Mouse (Mus musculus): ENCODE results near the gene Yrdc.

Yrdc gene

DNA sequence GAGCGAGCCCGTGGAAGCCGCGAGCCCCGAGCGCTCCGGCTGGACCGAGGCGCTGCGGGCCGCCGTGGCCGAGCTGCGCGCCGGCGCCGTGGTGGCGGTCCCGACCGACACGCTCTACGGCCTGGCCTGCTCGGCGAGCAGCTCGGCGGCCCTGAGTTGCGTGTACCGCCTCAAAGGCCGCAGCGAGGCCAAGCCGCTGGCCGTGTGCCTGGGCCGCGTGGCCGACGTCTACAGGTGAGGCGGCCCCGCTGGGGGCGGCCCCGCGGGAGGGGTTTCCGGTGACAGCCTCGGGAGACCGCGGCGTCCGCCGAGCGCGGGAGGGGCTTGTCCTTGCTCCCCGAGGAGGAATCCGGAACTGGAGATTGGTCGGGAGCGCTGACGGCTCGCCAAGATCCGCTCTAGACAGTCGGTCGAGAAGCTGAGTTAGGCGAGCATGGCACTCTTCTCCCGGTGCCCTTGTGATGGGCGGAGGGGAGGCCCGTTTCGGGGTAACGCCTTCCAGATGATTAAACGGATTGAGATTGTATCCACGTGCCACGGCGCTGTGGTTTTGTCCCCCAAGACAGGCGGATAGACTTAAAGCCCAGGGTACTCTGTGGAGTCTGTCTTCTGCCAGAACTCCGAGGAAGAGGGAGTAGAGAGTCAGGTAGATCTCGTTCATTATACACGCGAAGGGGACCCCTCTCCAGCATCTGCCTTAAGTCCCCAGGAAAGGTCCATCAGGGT is 617 bp downstream of the Yrdc start, which contains the start of gene 1110065P20Rik:
Gene 1110065P20Rik (minus strand): TSS at position 264 of the 726 bp plus-strand sequence.
- peak; percentile 82 to 88 for DNase-seq

DNA sequence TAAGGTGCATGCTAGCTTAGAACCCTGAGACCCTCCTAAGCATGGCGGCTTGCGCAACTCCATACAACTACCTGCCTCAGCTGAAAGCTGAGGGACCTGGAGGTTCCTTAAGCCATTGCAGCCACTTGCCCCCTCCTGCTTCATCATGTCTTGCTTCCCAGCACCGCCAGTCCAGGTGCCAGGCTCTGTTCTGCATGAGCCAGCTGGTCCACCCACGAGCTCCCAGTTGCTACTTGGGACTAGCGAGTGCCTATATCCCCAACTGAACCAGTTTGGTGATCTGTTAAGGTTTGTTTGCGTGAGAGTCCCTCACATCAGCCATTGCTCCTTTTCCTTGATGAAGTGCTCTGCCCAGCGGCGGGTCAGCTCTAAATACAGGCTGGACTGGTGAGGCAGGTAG is 5.8 kb downstream of the Yrdc start:
- no peak for DNase-seq

GRCm38 (mm10) chr4:124858370-124858769 is 7.9 kb downstream of the Yrdc start:
- DNase-seq = peak in 1 of 2 experiments; percentile 44

DNA sequence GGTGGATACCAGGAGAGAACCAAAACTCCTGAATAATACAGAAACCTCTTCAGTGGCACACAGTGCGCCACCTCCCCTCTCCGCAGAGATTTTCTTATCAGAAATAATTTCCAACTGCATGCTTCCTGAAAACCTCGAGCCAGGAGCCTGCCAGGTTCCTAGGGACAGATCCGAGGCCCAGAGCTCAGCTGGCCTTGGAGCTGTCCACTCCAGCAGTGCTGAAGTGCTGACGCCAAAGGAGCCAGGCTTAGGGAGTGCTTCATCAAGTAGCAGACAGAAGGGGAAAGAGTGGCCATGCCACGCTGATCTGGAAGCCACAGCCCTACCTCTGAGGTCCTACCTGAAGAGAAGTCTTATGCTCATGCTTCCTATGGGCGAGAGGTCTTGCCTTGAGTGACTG is 10.0 kb downstream of the Yrdc start:
- peak; percentile 34 to 44 for DNase-seq

DNA sequence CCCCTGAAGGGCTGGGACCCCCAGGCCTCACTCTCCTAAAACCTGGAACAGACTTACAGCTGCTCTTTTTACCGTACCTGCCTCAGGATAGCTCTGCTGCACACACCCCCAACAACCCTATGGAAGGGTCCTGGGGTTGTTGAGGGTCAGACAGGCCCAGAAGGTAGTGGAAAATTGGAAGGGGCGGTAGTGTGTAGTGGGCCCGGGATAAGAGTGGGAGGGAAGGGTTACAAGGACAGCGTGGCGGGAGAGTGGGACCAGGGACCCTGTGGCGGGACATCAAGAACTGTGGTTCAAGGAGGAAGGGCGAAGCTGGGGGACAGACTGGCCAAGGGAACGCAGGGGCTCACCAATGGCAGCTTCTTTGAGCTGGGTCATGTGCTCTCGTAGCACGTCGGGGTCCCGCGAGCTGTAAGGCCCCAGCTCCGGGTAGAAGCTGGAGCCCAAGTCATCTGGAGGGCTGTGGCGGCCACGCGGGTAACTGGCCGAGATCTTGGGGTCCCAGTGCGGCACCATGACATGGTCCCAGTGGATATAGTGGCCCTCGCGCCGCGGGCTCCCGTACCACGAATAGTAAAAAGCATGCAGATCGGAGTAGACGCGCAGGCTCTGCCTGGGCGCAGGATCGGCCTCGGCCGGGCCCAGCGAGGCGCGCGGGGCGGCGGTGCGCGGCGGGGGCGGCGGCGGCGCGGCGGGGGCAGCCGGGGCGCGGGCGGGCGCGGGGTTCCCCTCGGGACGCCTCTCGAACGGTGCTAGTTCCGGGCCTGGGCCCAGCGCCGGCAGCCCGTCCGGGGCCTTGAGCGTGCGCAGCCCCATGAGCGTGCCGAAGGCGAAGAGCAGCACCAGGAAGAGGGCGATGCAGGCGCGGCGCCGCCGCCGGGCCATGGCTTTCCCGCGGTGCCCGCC is 11.1 kb downstream of the Yrdc start, which contains the start of gene Maneal:
Gene Maneal (minus strand): TSS at position 889 of the 906 bp plus-strand sequence.
- peak in 1 of 2 experiments; percentile 52 for DNase-seq

DNA sequence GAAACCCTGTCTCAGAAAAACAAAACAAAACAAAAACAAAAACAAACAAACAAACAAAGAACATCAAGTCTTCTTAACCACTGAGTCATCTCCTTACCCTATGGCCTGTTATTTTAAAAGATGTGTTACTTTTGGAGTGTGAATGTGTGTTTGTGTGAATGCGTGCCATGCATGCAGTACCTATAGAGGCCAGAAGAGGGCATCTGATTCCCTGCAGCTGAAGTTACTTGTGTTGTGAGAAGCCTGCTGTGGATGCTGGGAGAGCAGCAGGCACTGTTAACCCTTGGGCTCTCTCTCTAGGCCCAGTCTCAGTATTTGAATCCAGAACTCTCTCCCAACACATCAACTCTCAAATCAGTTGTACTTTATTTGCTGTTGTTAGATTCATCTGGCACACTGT is 22.2 kb downstream of the Yrdc start:
- DNase-seq = no peak

DNA sequence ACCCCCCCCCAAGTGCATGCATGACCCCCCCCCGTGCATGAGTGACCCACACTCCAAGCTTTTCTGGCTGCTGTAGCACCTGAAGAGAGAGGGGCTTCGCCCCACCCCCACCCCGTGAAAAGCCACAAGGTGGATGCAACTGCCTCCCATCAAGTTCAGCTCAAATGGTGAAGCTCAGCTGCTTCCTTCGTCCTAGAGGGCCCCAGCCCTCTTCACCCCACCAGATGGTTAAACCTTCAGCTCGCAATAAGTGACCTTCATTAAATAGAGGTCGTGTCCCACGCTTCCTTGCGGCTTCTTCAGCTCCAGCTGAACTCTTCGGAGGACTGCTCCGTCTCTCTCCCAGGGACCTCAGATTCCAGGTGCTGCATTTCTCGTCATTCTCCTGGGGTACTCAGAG is 30.1 kb downstream of the Yrdc start, which contains the start of gene Epha10:
Gene Epha10 (plus strand): TSS at position 301 of the 400 bp plus-strand sequence.
- no peak for DNase-seq

- DNase-seq = peak; percentile 71 to 80
These were observed 30.9 kb downstream of the Yrdc start for GRCm38 (mm10) chr4:124881341-124881908.

- peak in 1 of 2 experiments; percentile 23 for DNase-seq
These were observed 31.8 kb downstream of the Yrdc start for GRCm38 (mm10) chr4:124882151-124882729.

DNA sequence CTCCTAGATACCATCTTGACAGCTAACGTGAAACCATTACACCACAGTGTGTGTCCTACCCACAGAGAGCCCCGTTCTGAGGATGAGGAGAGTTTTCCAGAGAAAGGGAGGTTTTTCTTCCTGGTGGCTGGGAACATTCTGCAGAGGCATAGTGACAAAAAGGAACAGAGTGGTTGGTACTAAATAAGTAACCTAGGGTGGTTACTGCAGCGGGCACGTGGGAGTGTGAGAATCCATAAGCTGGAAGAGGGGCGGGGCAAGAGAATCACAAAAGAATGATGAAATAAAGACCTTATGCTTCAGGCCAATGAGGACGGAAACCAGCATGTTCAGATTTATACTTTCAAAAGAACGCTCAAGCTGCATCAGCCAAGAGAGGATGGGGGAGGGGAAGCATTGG is 38.2 kb downstream of the Yrdc start:
- DNase-seq = no peak

GRCm38 (mm10) chr4:124889935-124890334 is 39.5 kb downstream of the Yrdc start:
- DNase-seq = no peak

DNA sequence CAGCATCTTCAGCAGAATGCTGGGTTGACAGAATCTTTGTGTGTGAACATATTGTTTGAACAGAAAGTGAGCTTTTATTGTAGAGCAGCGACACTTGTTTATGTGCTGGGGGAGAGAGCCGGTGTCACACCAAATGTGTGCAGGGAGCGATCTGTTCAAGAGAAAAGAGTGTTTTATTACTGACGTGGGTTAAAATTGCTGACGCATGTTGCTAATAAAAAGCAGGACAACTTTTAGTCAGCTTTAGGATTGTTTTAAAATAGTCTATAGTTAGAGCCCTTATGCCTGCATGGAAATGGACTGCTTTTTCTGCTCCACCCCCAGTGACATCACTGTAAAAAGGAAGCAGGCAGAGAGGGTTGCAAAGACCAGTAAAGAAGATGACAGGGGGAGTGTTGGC is 40.4 kb downstream of the Yrdc start:
- DNase-seq = no peak

DNA sequence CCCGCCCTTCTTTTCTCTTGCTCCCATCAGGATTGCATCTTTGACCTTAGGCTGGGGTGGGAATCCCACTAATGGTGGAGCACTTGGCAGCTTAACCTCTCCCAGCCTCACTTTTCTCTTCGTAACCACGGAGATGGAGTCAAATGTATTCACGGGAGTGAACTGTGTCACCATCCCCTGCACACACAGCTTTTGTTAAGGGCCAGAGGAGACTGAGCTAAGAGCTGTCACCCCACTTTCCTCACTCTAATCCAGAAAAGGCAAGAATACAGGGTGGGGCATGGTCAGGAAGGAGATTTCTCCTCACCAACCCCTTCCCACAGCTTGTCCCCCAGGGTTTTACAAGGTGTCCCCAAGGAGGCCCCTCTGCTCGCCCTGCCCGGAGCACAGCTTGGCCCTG is 43.3 kb downstream of the Yrdc start:
- no peak for DNase-seq

DNA sequence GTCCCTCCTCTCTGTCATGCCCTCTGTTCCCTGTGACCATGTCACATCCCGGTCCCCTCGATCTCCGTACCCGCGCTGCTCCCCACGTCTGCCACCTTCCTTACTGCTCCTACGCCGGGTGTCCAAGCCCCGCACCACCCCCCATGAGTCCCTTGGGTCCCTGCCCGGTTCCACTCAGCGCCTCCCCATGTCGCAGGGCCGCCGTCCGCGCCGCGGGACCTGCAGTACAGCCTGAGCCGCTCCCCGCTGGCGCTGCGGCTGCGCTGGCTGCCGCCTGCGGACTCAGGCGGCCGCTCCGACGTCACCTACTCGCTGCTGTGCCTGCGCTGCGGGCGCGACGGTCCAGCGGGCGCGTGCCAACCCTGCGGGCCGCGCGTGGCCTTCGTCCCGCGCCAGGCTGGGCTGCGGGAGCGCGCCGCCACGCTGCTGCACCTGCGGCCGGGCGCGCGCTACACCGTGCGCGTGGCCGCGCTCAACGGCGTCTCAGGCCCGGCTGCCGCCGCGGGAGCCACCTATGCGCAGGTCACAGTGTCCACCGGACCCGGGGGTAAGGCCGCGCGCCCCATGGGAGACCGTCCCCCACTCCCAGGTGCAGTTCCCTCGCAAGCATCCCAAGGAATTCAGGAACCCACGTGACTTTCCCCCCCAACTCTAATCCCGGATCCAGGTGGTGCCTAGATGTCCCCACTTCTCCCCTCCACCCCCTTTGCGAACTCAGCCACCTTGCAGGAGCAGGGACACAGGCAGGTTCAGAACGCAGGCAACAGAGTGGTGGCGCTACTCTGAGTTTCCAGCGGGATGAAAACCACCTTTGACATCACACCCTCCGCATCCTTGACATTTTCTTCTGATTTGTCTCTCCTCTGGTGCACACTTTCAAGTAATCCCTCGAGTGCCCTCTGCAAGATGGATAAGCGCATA is 44.3 kb downstream of the Yrdc start:
- peak; percentile 85 to 89 for DNase-seq

DNA sequence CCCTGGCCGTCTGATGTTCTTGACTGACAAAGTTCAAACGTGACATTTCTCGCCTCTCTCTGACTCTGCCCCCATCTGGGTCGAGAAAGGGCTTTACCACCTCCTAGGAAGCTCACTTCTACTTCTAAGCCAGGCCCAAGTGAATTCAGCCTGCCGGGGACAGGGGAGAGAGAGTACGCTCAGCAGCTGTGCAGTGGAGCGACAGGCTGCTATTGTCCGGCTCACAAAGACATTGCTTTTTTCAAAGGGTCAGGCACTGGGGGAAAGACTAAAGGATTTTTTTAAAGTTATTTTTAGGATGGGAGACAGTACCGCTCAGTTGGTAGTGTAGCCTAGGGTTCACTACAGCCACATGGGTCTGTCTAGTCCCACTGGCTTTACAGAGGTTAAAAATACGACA is 47.9 kb downstream of the Yrdc start:
- DNase-seq = no peak

GRCm38 (mm10) chr4:124899906-124900305 is 49.4 kb downstream of the Yrdc start:
- no peak for DNase-seq

All from cerebellum, postnatal 25 days (tissue).